Mouse (Mus musculus) testis, postnatal 14 days (tissue): ENCODE measurements at regions not wholly inside any gene's neighbourhood (a gene's known extent, or its start where the extent isn't known, plus 50 kb on each side); places are given as distances from the start of the nearest gene placed in this dataset.
A peak's percentile ranks its signal among the peaks of the same experiment; 100 is the strongest.

Source experiments
- DNase-seq: peaks from one replicate; pipeline ENCODE4 v3.0.0; 2021; ENCODE audit warnings: low spot score

GRCm38 (mm10) chr15:97459606-97460359 is 212.7 kb upstream of the Amigo2 start:
- no peak for DNase-seq

- DNase-seq = peak; percentile 24
Measured at GRCm38 (mm10) chr15:97458748-97459221, 211.7 kb upstream of the Amigo2 start.

- DNase-seq = no peak
Measured at GRCm38 (mm10) chr15:97458139-97458747, 211.2 kb upstream of the Amigo2 start.

- DNase-seq = no peak
Measured at GRCm38 (mm10) chr15:97457468-97457867, 210.4 kb upstream of the Amigo2 start.

GRCm38 (mm10) chr15:97456991-97457390 is 209.9 kb upstream of the Amigo2 start:
- no peak for DNase-seq

- DNase-seq = no peak
Measured at GRCm38 (mm10) chr15:97455672-97456071, 208.6 kb upstream of the Amigo2 start.

- DNase-seq = no peak
Measured at GRCm38 (mm10) chr15:97449724-97450123, 202.6 kb upstream of the Amigo2 start.

- no peak for DNase-seq
Measured at GRCm38 (mm10) chr15:97449001-97449400, 201.9 kb upstream of the Amigo2 start.

- no peak for DNase-seq
Measured at GRCm38 (mm10) chr15:97448243-97448880, 201.3 kb upstream of the Amigo2 start.

GRCm38 (mm10) chr15:97446181-97446580 is 199.1 kb upstream of the Amigo2 start:
- no peak for DNase-seq

GRCm38 (mm10) chr15:97438235-97438760 is 191.2 kb upstream of the Amigo2 start:
- no peak for DNase-seq
